In genomic region chr11:60454080-60454744, GRCm38 (mm10) we compare ENCODE assay signal across 8 mouse cellular contexts. TPM values are rescaled to one million over a fixed set of nuclear protein-coding genes. Genes with fewer than 3 reads are reported as not detected.
DNase-seq lines count a peak whose midpoint lies in the region; ATAC-seq and TF ChIP-seq lines count a peak whose summit lies in the region.

TSS of gene Drg2 (plus strand) at chr11:60454591.

- no peak for TF ChIP-seq EP300 in heart, postnatal 0 days (IDR thresholded peaks at IDR 0.05; ENCODE audit: low read depth)

- peak; percentile 80 for TF ChIP-seq POLR2A in testis, adult 2 months (IDR thresholded peaks at IDR 0.05; ENCODE audit: control insufficient read depth, low read depth, low read length)

- peak; percentile 95 for ATAC-seq in forebrain, embryonic 12.5 days (ENCODE audit: low FRiP score)
- peak; percentile 94 for ATAC-seq in heart, postnatal 0 days (ENCODE audit: insufficient read depth, low read depth)
- ATAC-seq in liver, embryonic 16.5 days (ENCODE audit: low read depth), result peak; percentile 89
- ATAC-seq in neural tube, embryonic 13.5 days (ENCODE audit: low read depth), result peak; percentile 91

- DNase-seq in c-Kit-positive CD71-positive TER-119-positive erythroid progenitor cells, embryonic 14.5 days (ENCODE audit: low spot score), result peak; percentile 80
- peak; percentile 88 for DNase-seq in heart, postnatal 0 days (ENCODE audit: low spot score)
- DNase-seq in kidney, postnatal 4 days, result peak; percentile 93 to 94

- peak within 1 kb of the TSS; percentile 95 for H3K4me2 ChIP-seq in forebrain, embryonic 12.5 days
- H3K4me2 ChIP-seq in heart, postnatal 0 days (ENCODE audit: low read depth, low read length), result peak within 1 kb of the TSS; percentile 82
- H3K4me2 ChIP-seq in liver, embryonic 16.5 days (ENCODE audit: low read depth, low read length), result peak within 1 kb of the TSS; percentile 75
- H3K4me2 ChIP-seq in neural tube, embryonic 13.5 days, result peak within 1 kb of the TSS; percentile 90

- H3K4me1 ChIP-seq in E14TG2a.4 (replicated peaks; ENCODE audit: low read depth, low read length), result peaks cover 22% of the 10 kb centered on the region
- H3K4me1 ChIP-seq in forebrain, embryonic 12.5 days, result peaks cover 16% of the 10 kb centered on the region
- H3K4me1 ChIP-seq in heart, postnatal 0 days (ENCODE audit: control insufficient read depth, insufficient read depth), result peaks cover 8% of the 10 kb centered on the region; the same call in 1 of the 2 replicates
- H3K4me1 ChIP-seq in liver, embryonic 16.5 days (ENCODE audit: control insufficient read depth, low read depth, low read length), result peaks cover 9% of the 10 kb centered on the region
- H3K4me1 ChIP-seq in neural tube, embryonic 13.5 days (replicated peaks), result peaks cover 13% of the 10 kb centered on the region
- H3K4me1 ChIP-seq in testis, adult 2 months (ENCODE audit: control insufficient read depth, insufficient read depth, low read length), result peaks cover 6% of the 10 kb centered on the region

- H3K27ac ChIP-seq in forebrain, embryonic 12.5 days, result peak within 1 kb of the TSS; percentile 19; the same call in 1 of the 2 replicates
- peak within 1 kb of the TSS; percentile 69 for H3K27ac ChIP-seq in heart, postnatal 0 days (ENCODE audit: low read depth)
- H3K27ac ChIP-seq in liver, embryonic 16.5 days (ENCODE audit: low read length), result no peak within 1 kb of the TSS
- H3K27ac ChIP-seq in neural tube, embryonic 13.5 days (replicated peaks), result peak within 1 kb of the TSS; percentile 64
- peak within 1 kb of the TSS; percentile 47 for H3K27ac ChIP-seq in testis, adult 2 months (ENCODE audit: control insufficient read depth, insufficient read depth, low read depth, low read length)

- H3K4me3 ChIP-seq in E14TG2a.4 (replicated peaks; ENCODE audit: low read length), result peak within 1 kb of the TSS; percentile 94
- H3K4me3 ChIP-seq in forebrain, embryonic 12.5 days (replicated peaks), result peak within 1 kb of the TSS; percentile 80
- peak within 1 kb of the TSS; percentile 65 for H3K4me3 ChIP-seq in heart, postnatal 0 days (ENCODE audit: low read depth, low read length)
- peak within 1 kb of the TSS; percentile 74 for H3K4me3 ChIP-seq in liver, embryonic 16.5 days (ENCODE audit: low read depth, low read length)
- H3K4me3 ChIP-seq in neural tube, embryonic 13.5 days, result peak within 1 kb of the TSS; percentile 67
- peak within 1 kb of the TSS; percentile 95 for H3K4me3 ChIP-seq in testis, adult 2 months (ENCODE audit: control insufficient read depth, low read depth, low read length)

- peaks cover 40% of the 10 kb centered on the region for H3K36me3 ChIP-seq in E14TG2a.4 (ENCODE audit: insufficient read depth, low read length)
- peaks cover 31% of the 10 kb centered on the region for H3K36me3 ChIP-seq in forebrain, embryonic 12.5 days (replicated peaks)
- H3K36me3 ChIP-seq in heart, postnatal 0 days (replicated peaks; ENCODE audit: control insufficient read depth, insufficient read depth, low read length), result peaks cover 19% of the 10 kb centered on the region
- H3K36me3 ChIP-seq in liver, embryonic 16.5 days (ENCODE audit: control insufficient read depth, insufficient read depth), result no peaks in the 10 kb centered on the region; the same call in 1 of the 2 replicates
- peaks cover 34% of the 10 kb centered on the region for H3K36me3 ChIP-seq in neural tube, embryonic 13.5 days
- peaks cover 1% of the 10 kb centered on the region; the same call in 1 of the 2 replicates for H3K36me3 ChIP-seq in testis, adult 2 months (ENCODE audit: control insufficient read depth, insufficient read depth, low read length)

- peak within 1 kb of the TSS; percentile 83 for H3K9ac ChIP-seq in forebrain, embryonic 12.5 days
- H3K9ac ChIP-seq in heart, postnatal 0 days (replicated peaks; ENCODE audit: low read depth, low read length), result peak within 1 kb of the TSS; percentile 83
- H3K9ac ChIP-seq in liver, embryonic 16.5 days (ENCODE audit: low read depth, low read length), result peak within 1 kb of the TSS; percentile 69
- peak within 1 kb of the TSS; percentile 92 for H3K9ac ChIP-seq in neural tube, embryonic 13.5 days

- TF ChIP-seq CTCF in E14TG2a.4 (conservative IDR thresholded peaks at IDR 0.05; ENCODE audit: low read length), result no peak
- no peak for TF ChIP-seq CTCF in heart, postnatal 0 days (IDR thresholded peaks at IDR 0.05; ENCODE audit: low read depth)
- TF ChIP-seq CTCF in testis, adult 2 months (IDR thresholded peaks at IDR 0.05; ENCODE audit: control insufficient read depth, insufficient read depth, insufficient replicate concordance, low read depth, low read length), result no peak

- H3K9me3 ChIP-seq in E14TG2a.4 (ENCODE audit: low read length), result no peaks in the 10 kb centered on the region
- no peaks in the 10 kb centered on the region for H3K9me3 ChIP-seq in forebrain, embryonic 12.5 days
- no peaks in the 10 kb centered on the region for H3K9me3 ChIP-seq in heart, postnatal 0 days (replicated peaks; ENCODE audit: control insufficient read depth, low read length)
- H3K9me3 ChIP-seq in liver, embryonic 16.5 days (replicated peaks; ENCODE audit: control insufficient read depth, low read length), result no peaks in the 10 kb centered on the region
- H3K9me3 ChIP-seq in neural tube, embryonic 13.5 days, result no peaks in the 10 kb centered on the region

- H3K27me3 ChIP-seq in E14TG2a.4 (ENCODE audit: insufficient read depth, low read length), result no peaks in the 10 kb centered on the region
- no peaks in the 10 kb centered on the region for H3K27me3 ChIP-seq in forebrain, embryonic 12.5 days
- no peaks in the 10 kb centered on the region for H3K27me3 ChIP-seq in heart, postnatal 0 days (ENCODE audit: control insufficient read depth, insufficient read depth, low read length)
- H3K27me3 ChIP-seq in liver, embryonic 16.5 days (ENCODE audit: control insufficient read depth, insufficient read depth, low read depth, low read length), result no peaks in the 10 kb centered on the region
- H3K27me3 ChIP-seq in neural tube, embryonic 13.5 days, result no peaks in the 10 kb centered on the region
- no peaks in the 10 kb centered on the region for H3K27me3 ChIP-seq in testis, adult 2 months (ENCODE audit: control insufficient read depth, insufficient read depth, low read length)

- WGBS in forebrain, embryonic 12.5 days, result 6% methylated on average over 27 of the region's 27 CpGs
- 4% methylated on average over 27 of the region's 27 CpGs for WGBS in heart, postnatal 0 days
- 5% methylated on average over 27 of the region's 27 CpGs for WGBS in liver, embryonic 16.5 days (ENCODE audit: insufficient replicate concordance)
- WGBS in neural tube, embryonic 13.5 days, result 5% methylated on average over 27 of the region's 27 CpGs

RNA-seq across cellular contexts. Expression of gene Drg2, which starts in this region (rescaled TPM):
- polyA plus RNA-seq in forebrain, embryonic 12.5 days (2016; fragmentation: Nextera tagmentation; extraction: Ambion mirVana), result 99.7 and 101 TPM in 2 replicates
- 56.1 and 61.6 TPM in 2 replicates for total RNA-seq in heart, postnatal 0 days (2014; rRNA removed; ENCODE audit: low replicate concordance)
- 44.0 and 45.6 TPM in 2 replicates for polyA plus RNA-seq in heart, postnatal 0 days (2015; fragmentation: Nextera tagmentation; extraction: Ambion mirVana)
- 36.7 and 36.8 TPM in 2 replicates for polyA plus RNA-seq in liver, embryonic 16.5 days (2015; fragmentation: Nextera tagmentation; extraction: Ambion mirVana)
- polyA plus RNA-seq in neural tube, embryonic 13.5 days (2015; fragmentation: Nextera tagmentation; extraction: Ambion mirVana), result 92.5 and 99.3 TPM in 2 replicates
- polyA plus RNA-seq in testis, adult 2 months (2012; rRNA removed), result 34.5 and 36.3 TPM in 2 replicates
